Mouse (Mus musculus): ENCODE data around the gene Tnfrsf18. TPM values are rescaled to one million over a fixed set of nuclear protein-coding genes. Genes with fewer than 3 reads are reported as not detected.

Gene Tnfrsf18
- total RNA-seq (2022) = not detected

GRCm38 (mm10) chr4:156026013-156026412, at the start of gene Tnfrsf18:
Gene Tnfrsf18 (plus strand): TSS chr4:156026164.
- no peak for DNase-seq (ENCODE audit: low spot score in 2 of 2)

- DNase-seq (ENCODE audit: low spot score in 2 of 2) = no peak
These were observed 44.4 kb upstream of the Tnfrsf18 start for GRCm38 (mm10) chr4:155981436-155982082.

GRCm38 (mm10) chr4:155983788-155984187, 42.2 kb upstream of the Tnfrsf18 start:
- no peak for DNase-seq (ENCODE audit: low spot score in 2 of 2)

DNA sequence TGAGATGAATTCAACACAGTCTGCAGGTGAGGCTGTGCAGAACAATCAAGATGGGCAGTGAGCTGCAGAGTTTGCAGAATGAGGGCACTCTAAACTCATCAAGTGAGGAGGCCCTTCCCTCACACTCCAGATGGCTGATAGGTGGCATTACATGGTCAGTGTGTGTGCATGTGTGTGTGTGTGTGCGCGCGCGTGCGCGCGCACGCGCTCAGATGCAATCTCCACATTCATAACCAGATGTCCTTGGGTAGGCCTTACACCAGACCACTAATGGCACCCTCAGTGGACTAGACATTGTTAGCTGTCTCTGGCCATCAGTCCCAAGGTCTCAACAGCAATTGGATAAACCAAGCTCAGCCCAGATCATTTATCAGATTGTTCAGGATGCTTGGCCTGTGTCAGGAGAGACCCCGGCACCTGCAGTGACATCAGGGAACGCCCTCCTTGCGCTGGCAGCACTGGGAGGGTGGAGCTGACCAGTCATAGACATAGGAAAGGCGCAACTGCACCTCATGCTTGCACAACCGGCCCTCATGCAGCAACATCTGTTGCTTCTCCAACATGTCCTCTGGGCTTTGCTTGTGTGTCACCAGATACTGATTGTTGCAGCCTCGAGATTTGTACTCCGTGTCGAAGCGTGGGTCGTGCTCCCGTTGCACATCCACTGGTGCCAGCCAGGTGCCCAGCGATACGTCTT, 34.6 kb upstream of the Tnfrsf18 start:
- DNase-seq (ENCODE audit: low spot score in 2 of 2) = no peak

- no peak for DNase-seq (ENCODE audit: low spot score in 2 of 2)
These were observed 34.1 kb upstream of the Tnfrsf18 start for GRCm38 (mm10) chr4:155991908-155992230.

GRCm38 (mm10) chr4:155992241-155992905, 33.6 kb upstream of the Tnfrsf18 start, which contains the start of the genes B3galt6 and Sdf4:
Gene B3galt6 (minus strand): TSS chr4:155992649.
Gene Sdf4 (plus strand): TSS chr4:155992872.
- DNase-seq (ENCODE audit: low spot score in 2 of 2) = peak; percentile 74 to 81

DNA sequence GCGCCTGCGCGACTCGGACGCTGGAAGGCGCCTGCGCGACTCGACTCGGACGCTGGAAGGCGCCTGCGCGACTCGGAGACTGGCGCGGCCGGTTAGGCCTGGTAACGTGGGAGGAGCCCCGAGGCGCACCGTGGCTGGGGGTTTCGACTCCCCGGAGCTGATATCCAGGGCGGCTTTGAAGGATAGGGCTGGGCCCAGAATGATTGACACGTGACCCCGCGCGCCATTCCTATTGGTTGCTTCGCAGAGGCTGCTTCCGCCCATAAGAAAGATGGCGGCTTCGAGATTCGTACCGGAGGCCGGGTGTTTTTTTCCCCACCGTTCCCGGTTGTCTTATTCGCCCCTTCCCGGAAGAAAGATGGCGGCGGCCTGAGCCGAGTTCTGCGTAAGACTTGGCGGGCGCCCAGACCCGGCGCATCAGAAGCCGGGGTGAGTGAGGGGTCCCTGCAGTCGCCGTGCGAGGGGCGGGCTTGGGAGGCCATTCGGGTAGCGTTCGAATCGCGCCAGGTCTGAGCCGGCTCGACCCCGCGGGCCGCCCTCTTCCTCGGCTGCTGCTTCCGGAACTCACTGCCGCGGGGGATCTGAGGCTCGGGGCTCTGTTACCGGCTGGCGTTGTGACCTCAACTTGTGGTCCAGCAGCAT, 32.9 kb upstream of the Tnfrsf18 start:
- DNase-seq (ENCODE audit: low spot score in 2 of 2) = peak; percentile 92 to 94

GRCm38 (mm10) chr4:155993606-155994005, 32.4 kb upstream of the Tnfrsf18 start:
- DNase-seq (ENCODE audit: low spot score in 2 of 2) = no peak

GRCm38 (mm10) chr4:156004109-156004508, 21.9 kb upstream of the Tnfrsf18 start:
- no peak for DNase-seq (ENCODE audit: low spot score in 2 of 2)

DNA sequence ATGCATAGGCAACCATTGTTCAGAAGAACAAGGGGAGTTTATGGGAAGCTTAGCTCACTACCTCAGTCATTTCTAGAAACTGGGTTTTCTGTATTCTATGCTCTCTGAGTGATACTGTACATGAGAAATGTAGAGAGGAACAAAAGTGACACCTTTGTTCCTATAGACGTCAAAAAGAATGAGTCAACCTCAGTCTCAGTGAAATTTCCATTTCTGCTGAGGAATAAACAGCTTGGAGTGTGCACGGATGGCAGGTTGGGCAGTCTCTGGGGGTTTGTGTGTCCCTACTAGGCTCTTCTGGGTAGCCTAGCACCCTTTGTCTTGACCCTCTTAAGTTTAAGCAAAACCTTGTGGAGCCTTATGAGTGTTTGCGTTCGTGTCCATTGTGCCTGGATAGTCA, 17.6 kb upstream of the Tnfrsf18 start:
- DNase-seq (ENCODE audit: low spot score in 2 of 2) = no peak

GRCm38 (mm10) chr4:156013637-156014036, 12.3 kb upstream of the Tnfrsf18 start, which contains the start of gene Tnfrsf4:
Gene Tnfrsf4 (plus strand): TSS chr4:156013843.
- no peak for DNase-seq (ENCODE audit: low spot score in 2 of 2)

DNA sequence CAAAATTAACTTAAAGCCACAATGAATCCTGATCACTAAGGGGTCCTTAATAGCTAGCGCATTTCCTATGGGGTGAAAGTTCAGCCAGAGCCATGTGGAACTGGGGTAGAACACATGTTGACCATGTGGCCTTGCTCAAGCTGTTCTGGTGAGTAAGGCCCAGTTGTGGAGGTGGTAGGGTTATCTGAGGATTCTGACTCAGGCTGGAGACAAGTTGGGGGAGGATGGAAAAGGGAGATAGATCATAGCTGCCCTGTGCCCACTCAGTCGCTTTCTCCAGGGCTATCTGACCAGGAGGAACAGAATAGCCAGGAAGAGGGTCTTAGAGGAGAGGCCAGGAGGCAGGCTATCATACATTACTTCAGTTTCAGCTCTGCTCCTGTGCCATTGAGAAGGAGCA, 11.5 kb upstream of the Tnfrsf18 start:
- no peak for DNase-seq (ENCODE audit: low spot score in 2 of 2)

DNA sequence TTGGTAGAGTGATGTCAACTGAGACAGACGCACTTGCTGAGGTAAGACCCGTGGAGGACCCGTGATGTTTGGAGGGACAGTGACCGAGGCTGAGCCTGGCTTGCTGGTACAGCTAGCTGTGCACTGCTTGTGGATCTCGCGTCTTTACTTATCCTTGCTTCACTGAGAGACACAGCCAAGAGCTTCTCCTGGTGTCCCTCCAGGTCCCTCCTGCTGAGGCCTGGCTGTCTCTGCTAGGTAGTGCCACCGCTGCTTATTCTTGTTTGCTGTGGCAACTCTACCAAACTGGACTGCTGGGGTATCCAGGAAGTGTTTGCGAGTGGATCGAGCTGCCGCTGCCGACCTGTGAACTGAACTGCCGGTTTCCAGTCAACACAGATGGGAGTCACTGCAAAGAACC, 6.2 kb upstream of the Tnfrsf18 start:
- DNase-seq (ENCODE audit: low spot score in 2 of 2) = peak in 1 of 2 experiments; percentile 36

DNA sequence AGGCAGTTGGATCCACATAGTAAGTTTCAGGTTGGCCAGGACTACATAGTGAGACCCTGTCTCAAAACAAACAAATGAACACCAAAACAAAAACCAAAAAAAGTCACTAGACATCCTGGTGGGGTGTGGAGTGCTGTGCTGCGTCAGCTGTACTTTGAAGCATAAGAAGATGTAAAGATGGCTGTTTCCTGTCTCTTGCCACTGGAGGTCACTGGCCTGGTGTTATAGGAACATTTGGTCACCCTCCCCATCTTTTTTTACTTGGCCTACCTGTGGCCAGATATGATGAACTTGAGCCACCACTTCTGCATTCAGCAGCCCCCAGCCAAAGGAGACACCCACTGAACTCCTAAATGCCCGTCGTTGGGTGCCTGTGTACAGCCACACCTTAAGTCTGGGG, 4.6 kb upstream of the Tnfrsf18 start:
- DNase-seq (ENCODE audit: low spot score in 2 of 2) = no peak

- no peak for DNase-seq (ENCODE audit: low spot score in 2 of 2)
These were observed 4.0 kb upstream of the Tnfrsf18 start for GRCm38 (mm10) chr4:156021942-156022419.

DNA sequence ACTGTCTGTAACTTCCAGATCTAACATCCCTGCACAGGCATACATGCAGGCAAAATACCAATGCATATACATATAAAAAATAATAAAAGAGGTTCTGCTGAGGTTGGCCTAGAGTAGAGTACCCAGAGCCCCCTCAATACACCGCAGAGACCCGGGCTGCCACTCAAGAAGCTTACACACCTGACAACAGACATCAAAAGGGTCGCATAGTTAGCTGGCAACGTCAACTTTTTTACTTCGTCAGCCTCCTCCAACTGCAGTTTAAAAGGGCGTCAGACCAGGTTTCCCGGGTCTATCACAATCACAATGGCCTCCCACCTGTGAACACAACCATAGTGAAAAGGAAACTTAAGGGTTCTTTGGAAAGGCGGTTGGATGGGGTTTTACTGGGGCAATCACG, 2.4 kb upstream of the Tnfrsf18 start:
- no peak for DNase-seq (ENCODE audit: low spot score in 2 of 2)

GRCm38 (mm10) chr4:156024184-156024583, 1.8 kb upstream of the Tnfrsf18 start:
- DNase-seq (ENCODE audit: low spot score in 2 of 2) = peak; percentile 43 to 64

DNA sequence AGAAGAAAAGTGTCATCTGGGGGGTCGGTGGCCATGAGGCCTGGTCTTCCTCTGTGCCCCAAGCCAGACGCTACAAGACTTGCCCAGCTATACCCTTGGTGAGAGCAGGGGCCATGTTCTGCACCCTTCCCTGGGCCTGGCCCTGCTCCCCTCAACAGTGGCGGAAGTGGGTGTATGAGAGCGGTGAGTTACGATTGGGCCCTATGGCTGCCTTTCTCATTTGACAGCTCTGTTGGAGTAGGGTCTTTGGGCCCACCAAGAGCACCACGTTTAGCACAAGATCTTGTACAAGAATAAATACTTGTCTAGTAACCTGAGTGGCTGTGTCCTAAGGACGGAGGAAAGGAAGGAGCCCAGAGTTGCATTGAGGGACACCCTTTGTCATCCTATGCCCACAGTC, 2.6 kb downstream of the Tnfrsf18 start:
- no peak for DNase-seq (ENCODE audit: low spot score in 2 of 2)

DNA sequence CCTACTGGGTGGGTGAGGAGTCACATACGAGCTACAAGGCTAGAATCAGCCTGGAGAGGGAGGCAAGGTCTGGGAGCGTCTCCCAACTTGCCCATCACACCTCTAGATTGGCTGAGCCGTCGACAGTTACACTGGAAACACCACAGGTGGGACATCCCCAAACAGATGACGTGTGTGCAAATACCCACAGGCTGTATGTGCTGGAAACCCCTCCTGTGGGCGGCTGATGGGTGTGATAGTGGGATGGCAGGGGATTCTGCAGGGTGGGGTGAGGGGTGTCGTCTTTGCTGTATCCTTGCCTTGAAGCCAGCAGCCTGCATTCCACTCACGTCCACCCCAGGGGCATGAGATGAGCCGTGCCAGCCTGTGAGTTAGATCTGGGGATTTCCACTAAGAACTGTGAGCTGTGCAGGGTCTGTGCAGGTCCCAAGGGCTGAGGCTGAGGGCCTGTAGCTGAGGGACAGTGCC, 4.7 kb downstream of the Tnfrsf18 start:
- DNase-seq (ENCODE audit: low spot score in 2 of 2) = no peak

DNA sequence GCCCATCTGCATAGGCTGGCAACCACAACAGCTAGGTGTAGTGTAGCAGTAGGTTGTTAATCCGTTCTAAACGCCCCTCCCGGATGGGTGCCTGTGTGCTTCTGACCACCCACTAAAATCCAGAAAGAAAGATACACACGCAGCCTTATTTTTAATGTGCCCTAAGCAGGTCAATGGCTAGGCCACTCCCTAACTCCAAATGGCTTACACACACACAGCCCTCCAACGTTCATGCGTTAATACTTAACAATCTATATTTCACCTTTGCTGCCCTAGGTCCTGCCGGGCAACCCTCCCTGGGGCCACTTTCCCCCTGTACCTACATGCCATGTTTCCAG, 5.3 kb downstream of the Tnfrsf18 start:
- no peak for DNase-seq (ENCODE audit: low spot score in 2 of 2)

DNA sequence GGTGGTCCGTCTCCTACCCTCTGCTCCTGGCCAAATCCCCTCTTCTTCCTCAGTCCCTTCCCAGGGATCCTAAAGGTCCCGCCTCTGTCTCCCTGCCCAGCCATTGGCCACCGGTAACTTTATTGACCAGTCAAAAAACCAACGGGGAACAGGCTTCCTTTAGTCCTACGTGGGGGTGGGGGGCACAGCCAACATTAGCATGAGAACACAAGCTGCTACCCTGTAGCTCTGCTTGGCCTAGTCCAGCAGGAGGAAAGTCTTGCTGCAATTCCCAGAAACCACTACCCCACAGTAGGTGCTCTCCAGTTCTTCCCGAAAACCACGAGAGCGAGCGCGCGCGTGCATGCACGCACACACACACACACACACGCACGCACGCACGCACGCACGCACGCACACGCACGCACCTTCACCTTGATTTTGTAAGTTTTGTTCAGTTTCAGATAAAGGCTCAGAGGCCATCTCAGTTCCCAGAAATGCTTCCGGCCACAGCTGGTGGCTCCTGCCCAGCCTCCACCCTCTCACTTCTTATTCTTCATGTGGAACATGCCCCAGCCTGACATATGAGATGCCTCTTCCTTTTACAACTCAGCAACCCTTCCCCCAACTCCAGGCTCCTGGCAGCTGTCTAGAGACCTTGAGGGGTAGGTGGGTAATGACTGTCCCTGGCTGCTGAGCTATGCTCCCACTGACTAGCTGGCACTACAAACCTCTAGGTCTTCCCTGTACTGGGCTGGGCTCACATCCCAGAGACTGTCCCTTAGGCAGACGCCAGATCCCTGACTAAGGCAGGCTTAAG, 5.8 kb downstream of the Tnfrsf18 start:
- peak; percentile 80 to 81 for DNase-seq (ENCODE audit: low spot score in 2 of 2)

Measured in gastrocnemius, adult 8-10 months (tissue).